Mouse (Mus musculus) cortical plate, adult 2 months (tissue): ENCODE results near the gene Hsd17b7. TPM values are rescaled to one million over a fixed set of nuclear protein-coding genes. Genes with fewer than 3 reads are reported as not detected.

ENCODE experiments used
- H3K27ac ChIP-seq: fragments of 200-500 bp; 2 replicates; pipeline ENCODE4 v1.5.1; 2012; ENCODE audit warnings: low read length, control low read depth, inconsistent platforms; ENCODE audit not compliant: insufficient read depth
- H3K4me1 ChIP-seq: fragments of 200-500 bp; 2 replicates; pipeline ENCODE4 v1.6.1; 2011; ENCODE audit warnings: low read length; ENCODE audit not compliant: control insufficient read depth, insufficient read depth
- H3K4me3 ChIP-seq: fragments of 200-500 bp; 2 replicates; pipeline ENCODE4 v1.5.1; 2011; ENCODE audit warnings: mild to moderate bottlenecking, low read length, control low read depth; ENCODE audit not compliant: insufficient read depth
- CTCF ChIP-seq: fragments of 200-500 bp; IDR thresholded peaks from 2 replicates; pipeline ENCODE4 v1.5.1; 2011; ENCODE audit warnings: mild to moderate bottlenecking, control low read depth, low read length; ENCODE audit not compliant: insufficient read depth; ENCODE audit errors: extremely low read depth
- POLR2A ChIP-seq: fragments of 200-500 bp; IDR thresholded peaks from 2 replicates; pipeline ENCODE4 v1.6.1; 2011; ENCODE audit warnings: mild to moderate bottlenecking, low read length, control low read depth; ENCODE audit not compliant: insufficient read depth; ENCODE audit errors: extremely low read depth
- polyA plus RNA-seq: library from polyadenylated mRNA; depleted of rRNA; stranded (reverse); fragments of >200 nt; gene quantifications from 2 replicates; pipeline ENCODE4 v1.2.3, GENCODE M21; 2012

The Hsd17b7 gene
- polyA plus RNA-seq, 1 experiment: 14.2 TPM

- no peak overlapping the region for H3K27ac ChIP-seq
- TF ChIP-seq CTCF (no peak), POLR2A (no peak)
- no peak overlapping the region for H3K4me3 ChIP-seq
- no peaks in the 10 kb centered on the region for H3K4me1 ChIP-seq
Observed at GRCm38 (mm10) chr1:169946004-169946403, 23.0 kb downstream of the Hsd17b7 start.

GRCm38 (mm10) chr1:169939345-169939744 is 29.7 kb downstream of the Hsd17b7 start:
- Histone ChIP-seq H3K4me3 (no peak overlapping the region), H3K4me1 (no peaks in the 10 kb centered on the region; the same call in 1 of the 2 replicates), H3K27ac (no peak overlapping the region)
- TF ChIP-seq CTCF: peak; percentile 16; the same call in 1 of the 2 replicates
- TF ChIP-seq POLR2A: no peak

- H3K27ac ChIP-seq: peak overlapping the region; percentile 6
- TF ChIP-seq POLR2A: no peak
- TF ChIP-seq CTCF: peak; percentile 60
- peak overlapping the region; percentile 33 for H3K4me3 ChIP-seq
- H3K4me1 ChIP-seq: peaks cover 4% of the 10 kb centered on the region; the same call in 1 of the 2 replicates
Observed at GRCm38 (mm10) chr1:169934005-169934725, 34.9 kb downstream of the Hsd17b7 start.

- H3K4me1 ChIP-seq: peaks cover 4% of the 10 kb centered on the region; the same call in 1 of the 2 replicates
- TF ChIP-seq POLR2A (no peak), CTCF (no peak)
- no peak overlapping the region for H3K27ac ChIP-seq
- no peak overlapping the region for H3K4me3 ChIP-seq
Observed at GRCm38 (mm10) chr1:169932122-169932746, 36.8 kb downstream of the Hsd17b7 start.

GRCm38 (mm10) chr1:169931698-169932097 is 37.3 kb downstream of the Hsd17b7 start:
- H3K27ac ChIP-seq: no peak overlapping the region
- H3K4me3 ChIP-seq: no peak overlapping the region
- peaks cover 4% of the 10 kb centered on the region; the same call in 1 of the 2 replicates for H3K4me1 ChIP-seq
- TF ChIP-seq CTCF (no peak), POLR2A (no peak)

GRCm38 (mm10) chr1:169928454-169928971 is 40.5 kb downstream of the Hsd17b7 start, which contains the start of gene Ccdc190:
Ccdc190 (plus strand) TSS chr1:169928648.
- 0 out of 2 replicates have a peak within 1 kb of the TSS, but pooled peaks have one; percentile 6 for H3K4me3 ChIP-seq
- H3K27ac ChIP-seq: peak within 1 kb of the TSS; percentile 57; the same call in 1 of the 2 replicates
- TF ChIP-seq POLR2A: no peak
- no peak for TF ChIP-seq CTCF
- H3K4me1 ChIP-seq: no peaks in the 10 kb centered on the region

GRCm38 (mm10) chr1:169927753-169928369 is 41.2 kb downstream of the Hsd17b7 start:
- Histone ChIP-seq H3K4me3 (no peak overlapping the region), H3K4me1 (no peaks in the 10 kb centered on the region), H3K27ac (peak overlapping the region; percentile 57; the same call in 1 of the 2 replicates)
- TF ChIP-seq POLR2A: no peak
- TF ChIP-seq CTCF: no peak

GRCm38 (mm10) chr1:169924567-169924966 is 44.5 kb downstream of the Hsd17b7 start:
- H3K4me1 ChIP-seq: no peaks in the 10 kb centered on the region; the same call in 1 of the 2 replicates
- TF ChIP-seq POLR2A: no peak
- TF ChIP-seq CTCF: no peak
- H3K4me3 ChIP-seq: no peak overlapping the region
- H3K27ac ChIP-seq: no peak overlapping the region

- no peak overlapping the region for H3K27ac ChIP-seq
- H3K4me1 ChIP-seq: no peaks in the 10 kb centered on the region; the same call in 1 of the 2 replicates
- H3K4me3 ChIP-seq: no peak overlapping the region
- TF ChIP-seq POLR2A (no peak), CTCF (peak; percentile 65)
Observed at GRCm38 (mm10) chr1:169921710-169922211, 47.3 kb downstream of the Hsd17b7 start.
